Mouse (Mus musculus): ENCODE results near the gene L3mbtl3. TPM values are rescaled to one million over a fixed set of nuclear protein-coding genes. Genes with fewer than 3 reads are reported as not detected.

L3mbtl3 gene
- polyA plus RNA-seq (2014; fragmentation: Nextera tagmentation; extraction: Ambion mirVana): 21.2 and 23.4 TPM in 2 replicates

GRCm38 (mm10) chr10:26375790-26376545 is at the start of gene L3mbtl3:
Gene L3mbtl3 (minus strand): TSS chr10:26375971.
- H3K9me3 ChIP-seq (ENCODE audit: control insufficient read depth, low read length): no peaks in the 10 kb centered on the region
- DNase-seq (ENCODE audit: low spot score, missing footprints): peak; percentile 99
- 1% methylated on average over 42 of the region's 42 CpGs for WGBS
- H3K4me1 ChIP-seq (ENCODE audit: control insufficient read depth, insufficient read depth, low read length): peaks cover 12% of the 10 kb centered on the region
- H3K27ac ChIP-seq (ENCODE audit: low read depth, low read length): peak within 1 kb of the TSS; percentile 92
- peak within 1 kb of the TSS; percentile 87 for H3K4me3 ChIP-seq (ENCODE audit: low read depth, low read length)
- H3K4me2 ChIP-seq: peak within 1 kb of the TSS; percentile 78
- H3K36me3 ChIP-seq (ENCODE audit: control insufficient read depth, insufficient read depth, low read length): no peaks in the 10 kb centered on the region
- no peaks in the 10 kb centered on the region for H3K27me3 ChIP-seq (ENCODE audit: control insufficient read depth, insufficient read depth, low read length)
- peak; percentile 83 for ATAC-seq (ENCODE audit: low FRiP score)
- peak within 1 kb of the TSS; percentile 94 for H3K9ac ChIP-seq (ENCODE audit: low read length)

GRCm38 (mm10) chr10:26421168-26421567 is 45.4 kb upstream of the L3mbtl3 start:
- no peak overlapping the region for H3K27ac ChIP-seq (ENCODE audit: low read depth, low read length)
- 81% methylated on average over 2 of the region's 2 CpGs for WGBS
- no peak overlapping the region for H3K9ac ChIP-seq (ENCODE audit: low read length)
- H3K27me3 ChIP-seq (ENCODE audit: control insufficient read depth, insufficient read depth, low read length): no peaks in the 10 kb centered on the region
- no peaks in the 10 kb centered on the region for H3K4me1 ChIP-seq (ENCODE audit: control insufficient read depth, insufficient read depth, low read length)
- DNase-seq (ENCODE audit: low spot score, missing footprints): no peak
- H3K36me3 ChIP-seq (ENCODE audit: control insufficient read depth, insufficient read depth, low read length): no peaks in the 10 kb centered on the region
- ATAC-seq (ENCODE audit: low FRiP score): no peak
- H3K9me3 ChIP-seq (ENCODE audit: control insufficient read depth, low read length): no peaks in the 10 kb centered on the region
- no peak overlapping the region for H3K4me2 ChIP-seq
- H3K4me3 ChIP-seq (ENCODE audit: low read depth, low read length): no peak overlapping the region

GRCm38 (mm10) chr10:26388656-26389055 is 12.9 kb upstream of the L3mbtl3 start:
- no peaks in the 10 kb centered on the region for H3K36me3 ChIP-seq (ENCODE audit: control insufficient read depth, insufficient read depth, low read length)
- no peak overlapping the region for H3K9ac ChIP-seq (ENCODE audit: low read length)
- no peaks in the 10 kb centered on the region for H3K4me1 ChIP-seq (ENCODE audit: control insufficient read depth, insufficient read depth, low read length)
- DNase-seq (ENCODE audit: low spot score, missing footprints) (no peak), ATAC-seq (ENCODE audit: low FRiP score) (no peak)
- H3K4me2 ChIP-seq: no peak overlapping the region
- no peaks in the 10 kb centered on the region for H3K9me3 ChIP-seq (ENCODE audit: control insufficient read depth, low read length)
- H3K4me3 ChIP-seq (ENCODE audit: low read depth, low read length): no peak overlapping the region
- no peaks in the 10 kb centered on the region for H3K27me3 ChIP-seq (ENCODE audit: control insufficient read depth, insufficient read depth, low read length)
- no peak overlapping the region for H3K27ac ChIP-seq (ENCODE audit: low read depth, low read length)

- WGBS: 68% methylated on average over 6 of the region's 6 CpGs
- DNase-seq (ENCODE audit: low spot score, missing footprints): peak; percentile 87
- no peak overlapping the region for H3K4me3 ChIP-seq (ENCODE audit: low read depth, low read length)
- H3K4me1 ChIP-seq (ENCODE audit: control insufficient read depth, insufficient read depth, low read length): peaks cover 7% of the 10 kb centered on the region
- H3K4me2 ChIP-seq: no peak overlapping the region
- H3K27ac ChIP-seq (ENCODE audit: low read depth, low read length): no peak overlapping the region
- no peaks in the 10 kb centered on the region for H3K27me3 ChIP-seq (ENCODE audit: control insufficient read depth, insufficient read depth, low read length)
- ATAC-seq (ENCODE audit: low FRiP score): no peak
- H3K36me3 ChIP-seq (ENCODE audit: control insufficient read depth, insufficient read depth, low read length): no peaks in the 10 kb centered on the region
- H3K9ac ChIP-seq (ENCODE audit: low read length): no peak overlapping the region
- no peaks in the 10 kb centered on the region for H3K9me3 ChIP-seq (ENCODE audit: control insufficient read depth, low read length)
Observed at GRCm38 (mm10) chr10:26377332-26377602, 1.5 kb upstream of the L3mbtl3 start.

GRCm38 (mm10) chr10:26376546-26377331 is 968 bp upstream of the L3mbtl3 start:
- Histone ChIP-seq H3K27ac (ENCODE audit: low read depth, low read length) (no peak overlapping the region), H3K4me3 (ENCODE audit: low read depth, low read length) (peak overlapping the region; percentile 87), H3K27me3 (ENCODE audit: control insufficient read depth, insufficient read depth, low read length) (no peaks in the 10 kb centered on the region), H3K9ac (ENCODE audit: low read length) (peak overlapping the region; percentile 94), H3K4me1 (ENCODE audit: control insufficient read depth, insufficient read depth, low read length) (peaks cover 10% of the 10 kb centered on the region), H3K36me3 (ENCODE audit: control insufficient read depth, insufficient read depth, low read length) (no peaks in the 10 kb centered on the region), H3K9me3 (ENCODE audit: control insufficient read depth, low read length) (no peaks in the 10 kb centered on the region), H3K4me2 (peak overlapping the region; percentile 78)
- WGBS: 31% methylated on average over 10 of the region's 10 CpGs
- DNase-seq (ENCODE audit: low spot score, missing footprints) (no peak), ATAC-seq (ENCODE audit: low FRiP score) (no peak)

GRCm38 (mm10) chr10:26375351-26375751 is 420 bp downstream of the L3mbtl3 start:
- DNase-seq (ENCODE audit: low spot score, missing footprints) (peak; percentile 97), ATAC-seq (ENCODE audit: low FRiP score) (peak; percentile 60)
- peak overlapping the region; percentile 78 for H3K4me2 ChIP-seq
- H3K4me1 ChIP-seq (ENCODE audit: control insufficient read depth, insufficient read depth, low read length): peaks cover 12% of the 10 kb centered on the region
- H3K36me3 ChIP-seq (ENCODE audit: control insufficient read depth, insufficient read depth, low read length): no peaks in the 10 kb centered on the region
- peak overlapping the region; percentile 94 for H3K9ac ChIP-seq (ENCODE audit: low read length)
- no peaks in the 10 kb centered on the region for H3K9me3 ChIP-seq (ENCODE audit: control insufficient read depth, low read length)
- H3K27ac ChIP-seq (ENCODE audit: low read depth, low read length): peak overlapping the region; percentile 92
- WGBS: 0% methylated on average over 7 of the region's 30 CpGs
- no peaks in the 10 kb centered on the region for H3K27me3 ChIP-seq (ENCODE audit: control insufficient read depth, insufficient read depth, low read length)
- peak overlapping the region; percentile 87 for H3K4me3 ChIP-seq (ENCODE audit: low read depth, low read length)

- H3K27me3 ChIP-seq (ENCODE audit: control insufficient read depth, insufficient read depth, low read length): no peaks in the 10 kb centered on the region
- peak overlapping the region; percentile 87 for H3K4me3 ChIP-seq (ENCODE audit: low read depth, low read length)
- DNase-seq (ENCODE audit: low spot score, missing footprints): peak; percentile 95
- H3K9me3 ChIP-seq (ENCODE audit: control insufficient read depth, low read length): no peaks in the 10 kb centered on the region
- peak overlapping the region; percentile 94 for H3K9ac ChIP-seq (ENCODE audit: low read length)
- H3K36me3 ChIP-seq (ENCODE audit: control insufficient read depth, insufficient read depth, low read length): no peaks in the 10 kb centered on the region
- under 1% methylated on average over 65 of the region's 101 CpGs for whole genome bisulfite sequencing
- H3K27ac ChIP-seq (ENCODE audit: low read depth, low read length): peak overlapping the region; percentile 92
- H3K4me1 ChIP-seq (ENCODE audit: control insufficient read depth, insufficient read depth, low read length): peaks cover 12% of the 10 kb centered on the region
- ATAC-seq (ENCODE audit: low FRiP score): peak; percentile 71
- H3K4me2 ChIP-seq: peak overlapping the region; percentile 78
Observed at GRCm38 (mm10) chr10:26374436-26375311, 1.1 kb downstream of the L3mbtl3 start.

- Histone ChIP-seq H3K4me1 (ENCODE audit: control insufficient read depth, insufficient read depth, low read length) (peaks cover 12% of the 10 kb centered on the region), H3K27me3 (ENCODE audit: control insufficient read depth, insufficient read depth, low read length) (no peaks in the 10 kb centered on the region), H3K9me3 (ENCODE audit: control insufficient read depth, low read length) (no peaks in the 10 kb centered on the region), H3K9ac (ENCODE audit: low read length) (peak overlapping the region; percentile 94), H3K4me3 (ENCODE audit: low read depth, low read length) (peak overlapping the region; percentile 87), H3K27ac (ENCODE audit: low read depth, low read length) (peak overlapping the region; percentile 92), H3K4me2 (peak overlapping the region; percentile 78), H3K36me3 (ENCODE audit: control insufficient read depth, insufficient read depth, low read length) (no peaks in the 10 kb centered on the region)
- 1% methylated on average over 70 of the region's 71 CpGs for WGBS
- peak; percentile 47 for ATAC-seq (ENCODE audit: low FRiP score)
- DNase-seq (ENCODE audit: low spot score, missing footprints): peak; percentile 96
Observed at GRCm38 (mm10) chr10:26373951-26374435, 1.8 kb downstream of the L3mbtl3 start.

Data from midbrain, embryonic 11.5 days (tissue).